Mouse (Mus musculus): Measurements from ENCODE around the gene Ccnq.

- TF ChIP-seq POLR2A (IDR thresholded peaks at IDR 0.05; ENCODE audit: control insufficient read depth, extremely low read depth, insufficient read depth, low read length, poor library complexity) = no peak
- no peak for TF ChIP-seq CTCF (IDR thresholded peaks at IDR 0.05; ENCODE audit: borderline replicate concordance, control insufficient read depth, extremely low read depth, insufficient read depth, low read length, poor library complexity)
These were observed 34.5 kb upstream of the Ccnq start for GRCm38 (mm10) chr11:78786013-78786431.
